Mouse (Mus musculus): ENCODE results near the gene Cd163l1.

The Cd163l1 gene

DNA sequence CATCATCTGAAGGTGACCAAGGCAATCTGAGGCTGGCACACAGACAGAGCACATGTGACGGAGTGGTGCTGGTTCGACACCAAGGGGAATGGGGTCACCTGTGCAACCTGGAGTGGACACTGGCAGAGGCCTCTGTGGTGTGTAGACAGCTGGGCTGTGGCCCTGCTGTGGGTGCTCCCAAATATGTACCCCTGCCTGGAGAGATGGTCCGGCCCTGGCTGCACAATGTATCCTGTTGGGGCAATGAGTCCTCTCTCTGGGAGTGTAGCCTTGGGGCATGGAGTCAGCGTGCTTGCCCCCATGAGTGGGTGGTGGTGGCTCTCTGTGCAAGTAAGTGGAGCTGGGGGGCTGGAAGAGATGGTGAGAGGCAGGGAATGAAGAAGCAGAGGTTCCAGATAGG lies 2.3 kb downstream of the Cd163l1 start:
- no peak for DNase-seq (ENCODE audit: low spot score)

- DNase-seq (ENCODE audit: low spot score), result no peak
These were observed 6.1 kb downstream of the Cd163l1 start for GRCm38 (mm10) chr7:140224209-140224608.

GRCm38 (mm10) chr7:140228476-140228875 lies 10.4 kb downstream of the Cd163l1 start:
- DNase-seq (ENCODE audit: low spot score), result no peak

- no peak for DNase-seq (ENCODE audit: low spot score)
These were observed 13.0 kb downstream of the Cd163l1 start for GRCm38 (mm10) chr7:140231026-140231425.

GRCm38 (mm10) chr7:140233696-140234095 lies 15.6 kb downstream of the Cd163l1 start:
- no peak for DNase-seq (ENCODE audit: low spot score)

DNA sequence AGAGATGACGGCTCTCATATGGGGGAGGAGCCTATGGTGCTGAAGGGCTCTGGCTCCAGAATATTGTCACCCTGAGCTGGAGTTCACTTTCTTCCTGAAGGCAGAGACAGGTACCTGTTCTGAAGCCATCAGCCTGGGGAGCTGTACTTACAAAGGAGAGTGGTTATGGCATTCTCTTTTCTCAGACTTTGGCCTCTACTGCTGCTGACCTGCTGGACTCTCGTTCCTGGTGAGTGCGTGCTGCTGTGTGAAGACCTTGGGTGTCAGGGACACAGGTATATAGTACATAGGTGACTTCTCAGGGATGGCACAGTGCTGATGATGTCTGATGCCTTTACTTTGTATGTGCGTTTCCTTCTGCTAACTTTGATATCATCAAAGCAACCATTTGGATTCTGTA lies 29.1 kb downstream of the Cd163l1 start, which contains the start of gene 5830411N06Rik:
Gene 5830411N06Rik, plus strand, starts transcription at position 69 of the 400 bp plus-strand sequence.
- no peak for DNase-seq (ENCODE audit: low spot score)

DNA sequence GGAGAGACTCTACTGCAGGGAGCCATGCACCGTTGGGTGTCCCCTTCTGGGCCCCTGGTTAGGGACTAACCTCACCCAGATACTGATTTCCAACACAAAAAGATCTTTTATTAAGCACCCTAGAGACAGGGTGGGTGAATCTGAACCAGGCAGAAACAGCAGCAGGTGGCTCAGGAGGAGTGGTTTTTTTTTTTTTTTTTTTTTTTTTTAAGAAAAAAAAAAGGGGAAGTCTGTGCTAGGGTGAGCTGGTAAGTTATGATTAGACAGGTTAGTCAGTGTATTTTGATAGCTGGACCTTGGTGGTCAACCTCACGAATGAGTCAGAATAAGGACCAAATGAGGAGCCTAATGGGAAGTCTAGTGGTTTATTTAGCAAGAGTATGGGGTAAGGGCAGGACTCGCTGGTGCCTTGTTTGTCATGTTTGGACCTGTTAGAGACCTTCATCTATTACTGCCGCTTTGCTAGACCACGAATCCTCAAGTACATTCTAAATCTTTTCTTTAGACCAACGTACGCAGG lies 35.8 kb downstream of the Cd163l1 start:
- DNase-seq (ENCODE audit: low spot score), result no peak
